Mouse (Mus musculus) ES-E14 (cell line): ENCODE data around the gene Patl2.

Experiments
- CHD2 ChIP-seq: IDR thresholded peaks from 2 replicates; pipeline ENCODE4 v1.6.1; 2014; ENCODE audit warnings: mild to moderate bottlenecking, low read depth, low read length, inconsistent platforms
- MAFK ChIP-seq: IDR thresholded peaks from 2 replicates; pipeline ENCODE4 v1.6.1; 2014; ENCODE audit warnings: mild to moderate bottlenecking, low read depth, low read length, inconsistent platforms; ENCODE audit not compliant: insufficient read depth
- ZC3H11A ChIP-seq: IDR thresholded peaks from 2 replicates; pipeline ENCODE4 v1.6.1; 2012; ENCODE audit warnings: low read depth, mild to moderate bottlenecking, inconsistent platforms, low read length, borderline replicate concordance
- ZNF384 ChIP-seq: IDR thresholded peaks from 2 replicates; pipeline ENCODE4 v1.6.1; 2012; ENCODE audit warnings: low read depth, low read length, inconsistent platforms

GRCm38 (mm10) chr2:122125680-122126572 lies 60.1 kb downstream of the Patl2 start:
- peak; percentile 52; the same call in 1 of the 2 replicates for TF ChIP-seq MAFK
- no peak for TF ChIP-seq CHD2
- no peak for TF ChIP-seq ZC3H11A
- no peak for TF ChIP-seq ZNF384
